Mouse (Mus musculus): Measurements from ENCODE around the gene Myo15b.

The Myo15b gene

GRCm38 (mm10) chr11:115875935-115876334 is 17.7 kb downstream of the Myo15b start:
- no peak for DNase-seq (ENCODE audit: low spot score)

GRCm38 (mm10) chr11:115876438-115876837 is 18.2 kb downstream of the Myo15b start:
- no peak for DNase-seq (ENCODE audit: low spot score)

GRCm38 (mm10) chr11:115877174-115877755 is 19.1 kb downstream of the Myo15b start:
- no peak for DNase-seq (ENCODE audit: low spot score)

- no peak for DNase-seq (ENCODE audit: low spot score)
Measured at GRCm38 (mm10) chr11:115878071-115878470, 19.9 kb downstream of the Myo15b start.

GRCm38 (mm10) chr11:115881002-115881401 is 22.8 kb downstream of the Myo15b start:
- DNase-seq (ENCODE audit: low spot score) = peak; percentile 43

DNA sequence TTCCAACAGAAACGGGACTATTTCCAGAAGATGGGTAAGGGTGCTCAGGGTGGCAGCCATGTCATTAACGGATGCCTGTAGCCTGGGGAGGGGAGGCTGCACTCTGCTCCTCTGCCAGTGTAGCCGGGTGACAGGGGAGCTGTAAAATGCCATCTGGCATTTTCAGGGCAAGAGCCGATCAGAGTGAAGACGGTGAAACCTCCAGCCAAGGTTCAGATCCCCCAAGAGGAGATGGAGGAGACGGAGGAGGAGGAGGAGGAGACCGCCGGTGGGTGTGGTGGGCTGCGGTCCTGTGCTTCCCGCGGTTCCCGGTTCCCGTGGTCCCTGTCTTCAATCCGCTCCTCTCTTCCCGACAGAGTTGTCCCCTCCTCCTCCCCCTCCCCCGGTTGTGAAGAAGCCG is 25.0 kb downstream of the Myo15b start:
- DNase-seq (ENCODE audit: low spot score) = no peak

DNA sequence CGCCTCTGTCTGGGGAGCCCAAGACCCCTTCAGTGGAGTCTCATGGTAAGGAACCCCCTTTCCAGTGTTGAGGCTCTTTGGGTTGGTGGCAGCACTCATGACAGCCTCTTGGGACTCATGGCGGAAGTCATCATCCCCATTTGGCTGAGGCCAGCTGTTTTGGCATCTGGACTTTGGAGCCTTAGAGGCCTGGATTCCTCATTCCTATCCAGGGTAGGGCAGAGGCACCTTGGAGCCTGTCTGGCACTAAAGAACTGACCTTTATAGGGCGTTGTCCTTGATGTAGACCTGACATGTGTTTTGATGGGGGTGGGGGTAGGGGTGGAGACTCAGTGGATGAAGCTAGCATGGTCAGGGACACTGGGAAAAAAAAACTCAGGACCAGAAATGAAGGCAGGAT is 26.2 kb downstream of the Myo15b start:
- DNase-seq (ENCODE audit: low spot score) = no peak

- DNase-seq (ENCODE audit: low spot score) = no peak
Measured at GRCm38 (mm10) chr11:115885281-115885680, 27.1 kb downstream of the Myo15b start.

DNA sequence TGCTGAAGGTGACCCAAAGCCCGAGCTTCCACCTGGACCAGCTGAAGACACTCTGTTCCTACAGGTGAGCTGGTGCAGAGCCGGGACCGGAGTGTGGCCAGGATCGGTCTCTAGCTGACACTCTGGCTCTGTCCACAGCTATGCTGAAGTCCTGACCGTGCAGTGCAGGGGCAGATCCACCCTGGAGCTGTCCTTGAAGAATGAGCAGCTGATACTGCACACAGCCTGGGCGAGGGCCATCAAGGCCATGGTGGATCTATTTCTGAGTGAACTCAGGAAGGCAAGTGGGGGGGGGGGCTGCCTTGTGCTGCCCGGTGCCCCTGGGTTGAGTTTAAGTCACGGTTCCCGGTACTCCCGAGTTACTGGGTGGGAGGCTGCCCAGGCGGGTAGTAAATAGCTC is 28.2 kb downstream of the Myo15b start:
- no peak for DNase-seq (ENCODE audit: low spot score)

GRCm38 (mm10) chr11:115888020-115888419 is 29.8 kb downstream of the Myo15b start:
- DNase-seq (ENCODE audit: low spot score) = no peak

- no peak for DNase-seq (ENCODE audit: low spot score)
Measured at GRCm38 (mm10) chr11:115889159-115889558, 31.0 kb downstream of the Myo15b start.

DNA sequence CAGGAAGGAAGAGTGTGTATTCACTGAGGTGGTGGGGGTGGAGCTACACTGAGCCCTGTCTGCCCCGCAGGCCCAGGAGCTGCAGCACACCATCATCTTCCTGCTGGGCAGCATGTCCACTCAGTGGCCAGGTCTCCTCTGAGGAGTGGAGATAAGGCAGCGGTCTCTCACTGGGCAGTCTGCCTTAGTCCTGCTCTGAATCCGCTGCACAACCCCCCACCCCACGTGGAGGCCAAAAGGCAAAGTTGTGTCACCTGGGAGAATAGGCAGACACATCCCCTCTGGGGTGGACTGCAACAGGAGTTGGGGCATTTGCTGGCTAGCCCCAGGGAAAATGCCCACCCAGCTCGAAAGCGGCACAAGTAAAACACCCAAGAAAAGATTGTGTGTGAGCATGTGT is 34.0 kb downstream of the Myo15b start:
- no peak for DNase-seq (ENCODE audit: low spot score)

DNA sequence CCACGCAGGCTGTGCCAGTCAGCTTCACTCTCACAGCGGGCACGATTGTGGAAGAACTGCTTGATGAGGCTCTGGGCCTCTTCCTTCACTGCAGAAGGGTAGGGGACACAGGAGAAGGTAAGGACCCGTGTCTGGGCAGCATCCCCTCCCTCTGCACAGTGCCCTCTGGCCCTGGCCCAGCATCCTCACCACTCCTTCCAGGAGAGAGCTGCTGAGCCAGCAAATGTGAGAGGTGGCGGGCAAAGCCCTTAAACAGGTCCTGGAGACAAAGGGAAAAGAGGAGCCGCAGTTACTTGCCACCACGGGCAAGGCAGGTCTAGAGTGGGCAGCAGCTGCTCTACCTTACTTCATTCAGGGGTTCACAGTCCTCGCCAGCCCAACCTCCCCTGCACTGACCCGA is 34.9 kb downstream of the Myo15b start:
- no peak for DNase-seq (ENCODE audit: low spot score)

- peak; percentile 57 for DNase-seq (ENCODE audit: low spot score)
Measured at GRCm38 (mm10) chr11:115894755-115895520, 36.7 kb downstream of the Myo15b start.

DNA sequence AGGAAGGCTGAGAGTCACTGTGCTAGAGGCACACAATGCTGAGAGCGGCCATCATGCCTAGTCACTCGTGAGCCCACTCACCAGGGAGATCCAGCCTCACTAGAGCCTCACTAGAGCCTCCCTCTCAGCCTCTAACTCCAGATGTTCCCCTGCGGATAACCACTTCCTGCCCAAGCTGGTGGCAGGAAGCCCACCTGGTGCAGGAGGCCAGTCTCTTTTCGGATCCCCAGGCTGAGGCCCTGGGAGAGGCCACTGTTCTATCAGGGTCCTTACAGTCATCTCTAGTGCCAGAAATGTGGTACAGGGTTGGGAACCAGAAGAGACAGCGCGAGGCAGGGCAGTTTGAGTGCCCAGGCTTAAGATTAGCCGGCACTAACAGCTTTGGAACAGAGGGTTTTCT is 40.2 kb downstream of the Myo15b start:
- no peak for DNase-seq (ENCODE audit: low spot score)

DNA sequence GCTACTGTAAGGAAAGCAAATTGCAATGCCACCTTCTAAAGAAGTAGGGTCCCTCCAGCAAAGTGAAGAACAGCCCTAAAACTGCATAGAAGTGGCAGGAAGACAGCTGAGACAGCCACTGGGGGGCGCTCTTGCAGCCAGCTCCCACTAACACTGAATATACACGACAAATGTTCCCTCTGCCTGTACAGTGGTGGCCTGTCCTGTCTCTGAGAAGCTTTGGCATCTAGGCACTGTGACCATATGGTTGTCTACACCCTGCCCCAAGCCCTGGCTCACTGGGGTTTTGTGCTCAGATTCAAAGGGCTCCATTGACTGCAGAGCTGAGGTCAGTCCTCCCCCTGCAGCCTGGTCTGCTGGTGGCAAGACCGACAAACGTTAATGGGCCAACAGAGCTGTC is 40.7 kb downstream of the Myo15b start:
- DNase-seq (ENCODE audit: low spot score) = peak; percentile 71

DNA sequence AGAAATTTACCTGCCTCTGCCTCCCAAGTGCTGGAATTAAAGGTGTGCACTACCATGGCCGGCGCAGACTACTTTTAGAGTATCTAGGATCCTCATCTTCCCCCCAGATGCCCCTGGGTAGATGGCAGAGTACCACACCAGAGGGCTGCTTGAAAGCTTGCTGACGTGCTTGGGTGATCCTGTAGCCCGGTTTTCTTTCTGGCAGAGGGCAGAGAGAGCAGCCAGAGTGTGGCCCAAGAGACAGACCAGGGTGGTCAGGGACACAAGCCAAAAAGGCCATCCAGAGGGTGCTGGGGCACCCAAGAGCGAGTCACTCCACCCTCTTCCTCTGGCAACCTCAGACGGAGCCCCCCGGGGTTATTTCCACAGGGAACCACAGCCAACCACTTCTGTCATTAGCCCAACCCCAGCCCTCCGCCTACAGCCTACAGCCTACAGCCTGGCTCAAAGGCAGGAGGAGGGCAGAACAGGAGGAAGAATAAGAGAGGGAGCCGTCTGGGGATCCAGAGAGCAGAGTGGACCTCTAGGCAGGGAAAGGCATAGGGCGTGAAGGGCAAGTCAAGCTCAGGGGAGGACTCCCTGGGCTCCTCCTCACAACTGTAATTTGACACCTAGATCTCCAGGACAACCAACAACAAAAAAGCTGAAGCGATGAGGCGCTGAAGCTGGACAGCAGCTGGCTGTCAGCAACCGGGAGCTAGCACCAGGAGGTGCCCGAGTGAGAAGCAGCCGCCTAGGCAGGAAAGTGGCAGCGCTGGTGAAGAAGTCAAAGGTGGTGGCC is 41.5 kb downstream of the Myo15b start, which contains the start of gene Smim5:
Smim5 (plus strand) TSS at position 481 of the 781 bp plus-strand sequence.
- peak; percentile 70 for DNase-seq (ENCODE audit: low spot score)

GRCm38 (mm10) chr11:115900561-115901337 is 42.5 kb downstream of the Myo15b start:
- no peak for DNase-seq (ENCODE audit: low spot score)

DNA sequence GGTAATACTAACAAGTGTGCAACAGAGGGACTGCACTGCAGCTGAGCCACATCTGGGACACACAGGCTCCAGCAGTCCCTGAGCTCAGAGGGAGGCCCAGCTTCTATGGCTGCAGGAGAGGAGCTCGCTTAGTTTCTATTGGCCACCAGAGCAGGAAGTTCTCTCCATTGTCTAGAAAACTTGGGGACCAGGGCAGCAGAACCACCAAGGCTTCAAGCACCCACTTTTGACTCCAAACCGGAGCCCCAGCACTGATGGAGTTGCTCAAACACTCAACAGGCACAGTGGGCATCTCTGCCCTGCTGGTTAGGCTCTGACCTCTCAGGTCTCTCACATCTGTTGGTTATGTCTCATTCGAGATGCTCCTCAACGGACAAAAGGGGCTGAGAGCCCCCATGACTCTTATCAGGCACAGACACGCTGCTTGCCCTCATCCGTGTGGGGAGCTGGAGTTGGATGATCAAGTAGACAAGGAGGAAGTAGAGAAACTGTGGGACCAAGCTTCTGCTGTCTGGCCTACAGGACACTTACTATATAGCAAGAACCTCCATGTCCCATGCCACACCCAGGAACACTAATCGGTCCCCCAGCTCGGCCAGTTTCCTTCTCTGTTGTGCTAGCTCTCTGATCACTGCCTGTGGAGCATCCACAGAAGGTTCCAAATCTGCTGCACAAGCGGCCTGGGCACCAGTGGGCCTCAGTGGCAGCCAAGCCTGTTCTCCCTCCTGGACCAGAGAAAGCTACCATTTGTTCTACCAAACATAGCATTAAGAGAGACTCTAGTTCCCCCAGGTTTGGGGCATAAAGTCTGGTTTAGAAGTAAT is 43.3 kb downstream of the Myo15b start:
- DNase-seq (ENCODE audit: low spot score) = no peak

DNA sequence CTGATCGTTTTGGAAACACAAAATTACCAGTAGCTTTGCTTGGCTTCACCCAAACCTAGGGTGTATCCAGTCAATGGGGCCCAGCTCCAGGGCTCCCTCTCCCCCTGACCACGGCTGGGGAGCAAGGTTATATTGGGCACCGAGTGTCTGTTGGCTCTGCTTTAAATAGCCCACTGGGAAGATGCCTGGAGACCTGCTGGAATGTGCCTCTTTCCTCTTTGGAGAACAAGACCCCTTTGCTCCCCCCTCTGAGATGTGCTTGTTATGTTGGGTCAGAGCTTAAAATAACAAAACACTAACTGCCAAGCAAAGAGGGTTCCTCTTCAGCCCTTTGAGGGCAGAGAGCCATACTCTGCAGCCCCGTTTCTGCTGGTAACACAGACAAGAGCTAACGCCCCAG is 44.0 kb downstream of the Myo15b start:
- no peak for DNase-seq (ENCODE audit: low spot score)

DNA sequence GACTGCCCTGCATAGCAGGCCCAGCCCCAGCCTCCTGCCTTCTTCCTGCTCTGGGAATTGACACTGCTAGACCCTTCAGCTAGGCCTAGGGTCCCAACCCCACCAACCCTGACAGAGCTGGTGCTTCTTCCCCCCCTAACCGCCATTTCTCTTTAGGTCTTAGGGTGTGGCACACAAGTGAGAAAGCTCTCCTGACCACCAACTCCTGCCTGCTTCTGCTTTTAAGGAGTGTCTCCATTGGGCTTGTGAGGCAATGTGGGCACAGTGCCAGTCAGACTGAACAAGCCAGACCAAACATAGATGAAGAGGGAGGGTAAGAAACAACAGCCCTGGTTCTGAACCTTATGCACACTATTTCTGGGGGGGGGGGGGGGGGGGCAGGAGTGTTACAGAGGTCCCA is 44.6 kb downstream of the Myo15b start:
- DNase-seq (ENCODE audit: low spot score) = no peak
